Mouse (Mus musculus) retina, embryonic 14.5 days (tissue): Measurements from ENCODE around the gene Gm17545.

Source experiments
- DNase-seq: peaks from one replicate; pipeline ENCODE4 v3.0.0-alpha.2; 2015; ENCODE audit warnings: low spot score

Gene Gm17545

GRCm38 (mm10) chr9:22445123-22445522 lies 9.0 kb upstream of the Gm17545 start:
- no peak for DNase-seq

GRCm38 (mm10) chr9:22447213-22447612 lies 6.9 kb upstream of the Gm17545 start:
- no peak for DNase-seq

- no peak for DNase-seq
Measured at GRCm38 (mm10) chr9:22448420-22448819, 5.7 kb upstream of the Gm17545 start.

- no peak for DNase-seq
Measured at GRCm38 (mm10) chr9:22449209-22449608, 4.9 kb upstream of the Gm17545 start.

GRCm38 (mm10) chr9:22452697-22453096 lies 1.4 kb upstream of the Gm17545 start:
- no peak for DNase-seq

- no peak for DNase-seq
Measured at GRCm38 (mm10) chr9:22453501-22453924, 577 bp upstream of the Gm17545 start.

GRCm38 (mm10) chr9:22455041-22455440 lies 951 bp downstream of the Gm17545 start:
- no peak for DNase-seq

- no peak for DNase-seq
Measured at GRCm38 (mm10) chr9:22457142-22457835, 3.2 kb downstream of the Gm17545 start.

GRCm38 (mm10) chr9:22461946-22462345 lies 7.9 kb downstream of the Gm17545 start:
- no peak for DNase-seq

GRCm38 (mm10) chr9:22466212-22466611 lies 12.1 kb downstream of the Gm17545 start:
- DNase-seq, result no peak

GRCm38 (mm10) chr9:22467371-22468169 lies 13.5 kb downstream of the Gm17545 start:
- DNase-seq, result peak; percentile 51

GRCm38 (mm10) chr9:22468170-22468898 lies 14.2 kb downstream of the Gm17545 start:
- peak; percentile 80 for DNase-seq

- no peak for DNase-seq
Measured at GRCm38 (mm10) chr9:22468899-22469259, 14.8 kb downstream of the Gm17545 start.

GRCm38 (mm10) chr9:22469643-22470042 lies 15.6 kb downstream of the Gm17545 start, which contains the start of gene Rp9:
Gene Rp9, minus strand, starts transcription at chr9:22469743.
- no peak for DNase-seq

- peak; percentile 96 for DNase-seq
Measured at GRCm38 (mm10) chr9:22475424-22475868, 21.4 kb downstream of the Gm17545 start, which contains the start of gene Bbs9. Gene Bbs9, plus strand, starts transcription at chr9:22475715.

- peak; percentile 36 for DNase-seq
Measured at GRCm38 (mm10) chr9:22476265-22476664, 22.2 kb downstream of the Gm17545 start.

GRCm38 (mm10) chr9:22478946-22479345 lies 24.9 kb downstream of the Gm17545 start:
- no peak for DNase-seq

GRCm38 (mm10) chr9:22483866-22484561 lies 29.9 kb downstream of the Gm17545 start:
- DNase-seq, result no peak

GRCm38 (mm10) chr9:22484562-22485308 lies 30.6 kb downstream of the Gm17545 start:
- no peak for DNase-seq

- DNase-seq, result no peak
Measured at GRCm38 (mm10) chr9:22486211-22486610, 32.1 kb downstream of the Gm17545 start.

- DNase-seq, result no peak
Measured at GRCm38 (mm10) chr9:22488963-22489362, 34.9 kb downstream of the Gm17545 start.
